Mouse (Mus musculus): Measurements from ENCODE around the gene Me1. TPM values are rescaled to one million over a fixed set of nuclear protein-coding genes. Genes with fewer than 3 reads are reported as not detected.

Gene Me1
- polyA plus RNA-seq, 1 experiment: 56.3 TPM

DNA sequence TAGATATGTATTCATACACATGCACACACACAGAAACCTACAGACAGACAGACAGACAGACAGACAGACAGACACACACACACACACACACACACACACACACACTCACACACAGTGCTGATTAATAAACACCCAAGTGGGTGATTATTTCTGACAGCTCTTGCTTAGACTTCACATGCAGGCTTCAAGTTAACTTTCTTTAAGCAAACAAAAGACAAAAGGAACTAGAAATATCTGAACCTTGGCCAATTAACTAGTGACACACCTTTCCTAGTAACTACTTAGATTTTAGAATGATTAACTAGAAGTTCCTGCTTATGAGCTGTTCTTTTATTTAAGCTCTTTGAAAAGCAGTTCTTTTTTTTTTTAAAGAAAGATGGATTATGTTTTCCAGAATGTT is 38.6 kb upstream of the Me1 start:
- H3K4me1 ChIP-seq (ENCODE audit: control insufficient read depth, insufficient read depth, low read length): no peaks in the 10 kb centered on the region
- TF ChIP-seq CTCF (IDR thresholded peaks at IDR 0.05; ENCODE audit: borderline replicate concordance, insufficient read depth, low read depth, low read length) (no peak), POLR2A (IDR thresholded peaks at IDR 0.05; ENCODE audit: borderline replicate concordance, insufficient read depth, low read length) (no peak)
- no peak for DNase-seq
- no peak overlapping the region for H3K4me3 ChIP-seq (replicated peaks; ENCODE audit: insufficient read depth, low read depth, low read length)
- no peaks in the 10 kb centered on the region for H3K27me3 ChIP-seq (ENCODE audit: control insufficient read depth, insufficient read depth, low read length)
- H3K27ac ChIP-seq (ENCODE audit: insufficient read depth, low read length): no peak overlapping the region

GRCm38 (mm10) chr9:86729811-86730210 is 34.1 kb upstream of the Me1 start:
- WGBS: 93% methylated on average over 3 of the region's 3 CpGs
- Histone ChIP-seq H3K4me3 (replicated peaks; ENCODE audit: insufficient read depth, low read depth, low read length) (no peak overlapping the region), H3K27me3 (ENCODE audit: control insufficient read depth, insufficient read depth, low read length) (no peaks in the 10 kb centered on the region), H3K4me1 (ENCODE audit: control insufficient read depth, insufficient read depth, low read length) (no peaks in the 10 kb centered on the region), H3K27ac (ENCODE audit: insufficient read depth, low read length) (no peak overlapping the region)
- DNase-seq: no peak
- TF ChIP-seq POLR2A (IDR thresholded peaks at IDR 0.05; ENCODE audit: borderline replicate concordance, insufficient read depth, low read length) (no peak), CTCF (IDR thresholded peaks at IDR 0.05; ENCODE audit: borderline replicate concordance, insufficient read depth, low read depth, low read length) (no peak)

- H3K4me3 ChIP-seq (replicated peaks; ENCODE audit: insufficient read depth, low read depth, low read length): no peak overlapping the region
- no peaks in the 10 kb centered on the region for H3K27me3 ChIP-seq (ENCODE audit: control insufficient read depth, insufficient read depth, low read length)
- TF ChIP-seq CTCF (IDR thresholded peaks at IDR 0.05; ENCODE audit: borderline replicate concordance, insufficient read depth, low read depth, low read length) (no peak), POLR2A (IDR thresholded peaks at IDR 0.05; ENCODE audit: borderline replicate concordance, insufficient read depth, low read length) (no peak)
- DNase-seq: no peak
- no peaks in the 10 kb centered on the region for H3K4me1 ChIP-seq (ENCODE audit: control insufficient read depth, insufficient read depth, low read length)
- 53% methylated on average over 1 of the region's 1 CpGs for WGBS
- no peak overlapping the region for H3K27ac ChIP-seq (ENCODE audit: insufficient read depth, low read length)
These were observed 33.3 kb upstream of the Me1 start for GRCm38 (mm10) chr9:86729084-86729483.

GRCm38 (mm10) chr9:86728214-86728814 is 32.6 kb upstream of the Me1 start:
- no peaks in the 10 kb centered on the region for H3K27me3 ChIP-seq (ENCODE audit: control insufficient read depth, insufficient read depth, low read length)
- no peak for TF ChIP-seq CTCF (IDR thresholded peaks at IDR 0.05; ENCODE audit: borderline replicate concordance, insufficient read depth, low read depth, low read length)
- no peak for TF ChIP-seq POLR2A (IDR thresholded peaks at IDR 0.05; ENCODE audit: borderline replicate concordance, insufficient read depth, low read length)
- no peak overlapping the region for H3K4me3 ChIP-seq (replicated peaks; ENCODE audit: insufficient read depth, low read depth, low read length)
- WGBS: 93% methylated on average over 10 of the region's 10 CpGs
- H3K4me1 ChIP-seq (ENCODE audit: control insufficient read depth, insufficient read depth, low read length): no peaks in the 10 kb centered on the region
- H3K27ac ChIP-seq (ENCODE audit: insufficient read depth, low read length): no peak overlapping the region
- no peak for DNase-seq

GRCm38 (mm10) chr9:86726381-86726720 is 30.6 kb upstream of the Me1 start:
- H3K4me1 ChIP-seq (ENCODE audit: control insufficient read depth, insufficient read depth, low read length): no peaks in the 10 kb centered on the region
- 84% methylated on average over 5 of the region's 5 CpGs for WGBS
- TF ChIP-seq CTCF (IDR thresholded peaks at IDR 0.05; ENCODE audit: borderline replicate concordance, insufficient read depth, low read depth, low read length): no peak
- no peak for TF ChIP-seq POLR2A (IDR thresholded peaks at IDR 0.05; ENCODE audit: borderline replicate concordance, insufficient read depth, low read length)
- DNase-seq: no peak
- no peaks in the 10 kb centered on the region for H3K27me3 ChIP-seq (ENCODE audit: control insufficient read depth, insufficient read depth, low read length)
- H3K4me3 ChIP-seq (replicated peaks; ENCODE audit: insufficient read depth, low read depth, low read length): no peak overlapping the region
- no peak overlapping the region for H3K27ac ChIP-seq (ENCODE audit: insufficient read depth, low read length)

GRCm38 (mm10) chr9:86725604-86726380 is 30.0 kb upstream of the Me1 start:
- H3K4me1 ChIP-seq (ENCODE audit: control insufficient read depth, insufficient read depth, low read length): no peaks in the 10 kb centered on the region
- no peak overlapping the region for H3K27ac ChIP-seq (ENCODE audit: insufficient read depth, low read length)
- no peaks in the 10 kb centered on the region for H3K27me3 ChIP-seq (ENCODE audit: control insufficient read depth, insufficient read depth, low read length)
- WGBS: 71% methylated on average over 7 of the region's 7 CpGs
- no peak overlapping the region for H3K4me3 ChIP-seq (replicated peaks; ENCODE audit: insufficient read depth, low read depth, low read length)
- DNase-seq: no peak
- TF ChIP-seq CTCF (IDR thresholded peaks at IDR 0.05; ENCODE audit: borderline replicate concordance, insufficient read depth, low read depth, low read length): no peak
- no peak for TF ChIP-seq POLR2A (IDR thresholded peaks at IDR 0.05; ENCODE audit: borderline replicate concordance, insufficient read depth, low read length)

- Histone ChIP-seq H3K4me3 (replicated peaks; ENCODE audit: insufficient read depth, low read depth, low read length) (no peak overlapping the region), H3K27ac (ENCODE audit: insufficient read depth, low read length) (no peak overlapping the region), H3K4me1 (ENCODE audit: control insufficient read depth, insufficient read depth, low read length) (no peaks in the 10 kb centered on the region), H3K27me3 (ENCODE audit: control insufficient read depth, insufficient read depth, low read length) (no peaks in the 10 kb centered on the region)
- TF ChIP-seq CTCF (IDR thresholded peaks at IDR 0.05; ENCODE audit: borderline replicate concordance, insufficient read depth, low read depth, low read length): no peak
- no peak for TF ChIP-seq POLR2A (IDR thresholded peaks at IDR 0.05; ENCODE audit: borderline replicate concordance, insufficient read depth, low read length)
- 94% methylated on average over 4 of the region's 4 CpGs for WGBS
- no peak for DNase-seq
These were observed 29.3 kb upstream of the Me1 start for GRCm38 (mm10) chr9:86725066-86725465.

GRCm38 (mm10) chr9:86720794-86721193 is 25.0 kb upstream of the Me1 start:
- WGBS: 75% methylated on average over 2 of the region's 2 CpGs
- no peak for DNase-seq
- no peak overlapping the region for H3K4me3 ChIP-seq (replicated peaks; ENCODE audit: insufficient read depth, low read depth, low read length)
- no peak overlapping the region for H3K27ac ChIP-seq (ENCODE audit: insufficient read depth, low read length)
- no peaks in the 10 kb centered on the region for H3K4me1 ChIP-seq (ENCODE audit: control insufficient read depth, insufficient read depth, low read length)
- no peaks in the 10 kb centered on the region for H3K27me3 ChIP-seq (ENCODE audit: control insufficient read depth, insufficient read depth, low read length)
- TF ChIP-seq CTCF (IDR thresholded peaks at IDR 0.05; ENCODE audit: borderline replicate concordance, insufficient read depth, low read depth, low read length) (no peak), POLR2A (IDR thresholded peaks at IDR 0.05; ENCODE audit: borderline replicate concordance, insufficient read depth, low read length) (no peak)

Data from cerebellum, adult 2 months (tissue).